ENCODE assay signal across 10 mouse cellular contexts in genomic region chr11:84641601-84642000, GRCm38 (mm10).
DNase-seq lines count a peak whose midpoint lies in the region; ATAC-seq lines count a peak whose summit lies in the region.
"Had no signal": no experiment of that assay in that cellular context is flagged by ENCODE, and none has a peak within 500 bp of the region (broad histone marks: within the 10 kb centered on the region; RNA-seq: fewer than 3 reads in every experiment).

No protein-coding gene starts in this region.

- no peak overlapping the region for H3K27ac ChIP-seq in heart, embryonic 15.5 days
- H3K27ac ChIP-seq in forebrain, embryonic 13.5 days = no peak overlapping the region
- peak overlapping the region; percentile 80 for H3K27ac ChIP-seq in hindbrain, embryonic 14.5 days
- peak overlapping the region; percentile 65 for H3K27ac ChIP-seq in midbrain, embryonic 15.5 days

- intact Hi-C loops in heart, postnatal 10 days (cut with DNase I) = no loop called here

- 0 out of 2 replicates have a peak overlapping the region, but pooled peaks have one; percentile 54 for H3K4me3 ChIP-seq in heart, embryonic 15.5 days
- no peak overlapping the region for H3K4me3 ChIP-seq in forebrain, embryonic 13.5 days
- H3K4me3 ChIP-seq in hindbrain, embryonic 14.5 days (replicated peaks; ENCODE audit: low read length) = peak overlapping the region; percentile 41; the same call in 1 of the 2 replicates
- no peak overlapping the region for H3K4me3 ChIP-seq in midbrain, embryonic 15.5 days

- H3K9ac ChIP-seq in heart, embryonic 15.5 days = no peak overlapping the region
- H3K9ac ChIP-seq in forebrain, embryonic 13.5 days = no peak overlapping the region
- no peak overlapping the region for H3K9ac ChIP-seq in hindbrain, embryonic 14.5 days
- H3K9ac ChIP-seq in midbrain, embryonic 15.5 days = no peak overlapping the region
- H3K9ac ChIP-seq: liver, postnatal 0 days had no signal

- peaks cover 89% of the 10 kb centered on the region for H3K27me3 ChIP-seq in heart, embryonic 15.5 days
- peaks cover 69% of the 10 kb centered on the region for H3K27me3 ChIP-seq in forebrain, embryonic 13.5 days
- no peaks in the 10 kb centered on the region; the same call in 1 of the 2 replicates for H3K27me3 ChIP-seq in hindbrain, embryonic 14.5 days (ENCODE audit: control insufficient read depth, insufficient read depth, low read length)
- no peaks in the 10 kb centered on the region; the same call in 1 of the 2 replicates for H3K27me3 ChIP-seq in midbrain, embryonic 15.5 days (replicated peaks)

- H3K36me3 ChIP-seq in heart, embryonic 15.5 days = no peaks in the 10 kb centered on the region
- H3K36me3 ChIP-seq in forebrain, embryonic 13.5 days (ENCODE audit: poor library complexity, severe bottlenecking) = no peaks in the 10 kb centered on the region
- no peaks in the 10 kb centered on the region for H3K36me3 ChIP-seq in hindbrain, embryonic 14.5 days (replicated peaks; ENCODE audit: control insufficient read depth, insufficient read depth)
- H3K36me3 ChIP-seq in midbrain, embryonic 15.5 days (replicated peaks) = no peaks in the 10 kb centered on the region

- no peak for DNase-seq in heart, postnatal 10 days
- DNase-seq in hindbrain, embryonic 14.5 days (ENCODE audit: low spot score) = no peak
- no peak for DNase-seq in layer of hippocampus, postnatal 25 days (ENCODE audit: extremely low spot score in 1 of 2, low spot score in 1 of 2)
- DNase-seq: heart, adult 18-20 months; liver, postnatal 0 days had no signal

- H3K4me1 ChIP-seq in heart, embryonic 15.5 days (replicated peaks) = peaks cover 10% of the 10 kb centered on the region
- H3K4me1 ChIP-seq in forebrain, embryonic 13.5 days = peaks cover 43% of the 10 kb centered on the region
- peaks cover 40% of the 10 kb centered on the region for H3K4me1 ChIP-seq in hindbrain, embryonic 14.5 days (replicated peaks; ENCODE audit: control insufficient read depth, insufficient read depth, low read length)
- H3K4me1 ChIP-seq in midbrain, embryonic 15.5 days = peaks cover 51% of the 10 kb centered on the region

- H3K4me2 ChIP-seq in heart, embryonic 15.5 days = no peak overlapping the region
- H3K4me2 ChIP-seq in forebrain, embryonic 13.5 days = peak overlapping the region; percentile 85
- peak overlapping the region; percentile 79 for H3K4me2 ChIP-seq in hindbrain, embryonic 14.5 days (replicated peaks)
- H3K4me2 ChIP-seq in midbrain, embryonic 15.5 days = peak overlapping the region; percentile 82; the same call in 1 of the 2 replicates

- no peaks in the 10 kb centered on the region for H3K9me3 ChIP-seq in heart, embryonic 15.5 days (replicated peaks)
- no peaks in the 10 kb centered on the region for H3K9me3 ChIP-seq in forebrain, embryonic 13.5 days (replicated peaks)
- H3K9me3 ChIP-seq in hindbrain, embryonic 14.5 days (ENCODE audit: control insufficient read depth, low read length) = no peaks in the 10 kb centered on the region
- H3K9me3 ChIP-seq in midbrain, embryonic 15.5 days = no peaks in the 10 kb centered on the region

- ATAC-seq in heart, embryonic 15.5 days (replicated peaks; ENCODE audit: insufficient number of reproducible peaks, insufficient read depth, low FRiP score, low read depth) = no peak
- ATAC-seq in forebrain, embryonic 13.5 days = no peak
- no peak for ATAC-seq in hindbrain, embryonic 14.5 days (ENCODE audit: low FRiP score)
- ATAC-seq in midbrain, embryonic 15.5 days (replicated peaks) = no peak
- ATAC-seq in inflammation-experienced regulatory T-cells, adult 6 months = no peak
- ATAC-seq: intestine, postnatal 0 days; liver, postnatal 0 days had no signal

- WGBS in heart, embryonic 15.5 days = 23% methylated on average over 5 of the region's 5 CpGs
- WGBS in forebrain, embryonic 13.5 days = 24% methylated on average over 5 of the region's 5 CpGs
- 20% methylated on average over 5 of the region's 5 CpGs for WGBS in hindbrain, embryonic 14.5 days
- 20% methylated on average over 5 of the region's 5 CpGs for WGBS in midbrain, embryonic 15.5 days

Comparison
In these comparisons a context has a peak if more than half of its experiments do, and no peak if none do; other contexts are left out.
1. H3K27ac ChIP-seq: peak in hindbrain, embryonic 14.5 days (single experiment) and midbrain, embryonic 15.5 days (single experiment); none in heart, embryonic 15.5 days (single experiment) and forebrain, embryonic 13.5 days (single experiment).
2. H3K4me3 ChIP-seq: peak in heart, embryonic 15.5 days (single experiment) and hindbrain, embryonic 14.5 days (single experiment); none in forebrain, embryonic 13.5 days (single experiment) and midbrain, embryonic 15.5 days (single experiment).